Mouse (Mus musculus) thymus, adult 2 months (tissue): ENCODE results near the gene Marc2.

Experiments
- CTCF ChIP-seq: fragments of 200-500 bp; IDR thresholded peaks from 2 replicates; pipeline ENCODE4 v1.5.1; 2012; ENCODE audit warnings: mild to moderate bottlenecking, control low read depth, low read length, moderate library complexity, borderline replicate concordance; ENCODE audit not compliant: control insufficient read depth, poor library complexity, insufficient read depth; ENCODE audit errors: extremely low read depth
- POLR2A ChIP-seq: fragments of 200-500 bp; IDR thresholded peaks from 2 replicates; pipeline ENCODE4 v1.6.1; 2012; ENCODE audit warnings: mild to moderate bottlenecking, low read length, control low read depth, moderate library complexity; ENCODE audit not compliant: control insufficient read depth, poor library complexity, insufficient read depth; ENCODE audit errors: extremely low read depth

GRCm38 (mm10) chr1:184889454-184889853 is 43.2 kb upstream of the Marc2 start:
- TF ChIP-seq CTCF (no peak), POLR2A (no peak)
